Mouse (Mus musculus) G1E-ER4 (cell line): ENCODE data around the gene Senp3. TPM values are rescaled to one million over a fixed set of nuclear protein-coding genes. Genes with fewer than 3 reads are reported as not detected.

ENCODE experiments used
- GATA1 ChIP-seq: IDR thresholded peaks from one replicate; pipeline ENCODE4 v1.8.0; 2012; ENCODE audit warnings: low read length, inconsistent platforms
- polyA plus RNA-seq: library from polyadenylated mRNA; stranded (reverse); fragments of >175 nt; gene quantifications from 2 replicates; pipeline ENCODE4 v1.2.3, GENCODE M21; 2012

Gene Senp3
- polyA plus RNA-seq, 1 experiment: 153 TPM

- no peak for TF ChIP-seq GATA1
These were observed 5.2 kb upstream of the Senp3 start for GRCm38 (mm10) chr11:69687061-69687460.

- TF ChIP-seq GATA1: no peak
These were observed 4.5 kb upstream of the Senp3 start for GRCm38 (mm10) chr11:69686377-69686776.

GRCm38 (mm10) chr11:69685526-69686148 is 3.8 kb upstream of the Senp3 start, which contains the start of gene Tnfsf13:
Gene Tnfsf13, minus strand, starts transcription at chr11:69685784.
- no peak for TF ChIP-seq GATA1

GRCm38 (mm10) chr11:69684936-69685335 is 3.1 kb upstream of the Senp3 start:
- no peak for TF ChIP-seq GATA1

- TF ChIP-seq GATA1: no peak
These were observed 2.4 kb upstream of the Senp3 start for GRCm38 (mm10) chr11:69684128-69684745.

DNA sequence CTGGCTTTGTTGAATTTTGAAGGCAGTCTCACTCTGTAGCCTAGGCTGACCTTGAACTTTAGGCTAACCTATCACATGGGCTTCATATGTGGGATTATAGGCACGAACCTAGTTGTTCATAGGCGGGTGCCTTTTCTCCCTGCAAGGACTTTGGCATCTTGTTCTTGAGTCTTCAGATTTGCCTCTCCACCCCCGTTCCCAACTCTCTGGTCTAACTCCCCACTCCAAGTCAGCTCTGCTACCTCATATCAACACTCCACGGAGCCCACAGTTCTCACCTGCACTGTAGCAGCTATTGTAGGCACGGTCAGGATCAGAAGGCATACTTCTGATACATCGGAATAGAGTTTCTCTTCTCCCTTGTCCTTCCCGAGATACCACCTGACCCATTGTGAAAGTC is 1.7 kb upstream of the Senp3 start:
- TF ChIP-seq GATA1: no peak

DNA sequence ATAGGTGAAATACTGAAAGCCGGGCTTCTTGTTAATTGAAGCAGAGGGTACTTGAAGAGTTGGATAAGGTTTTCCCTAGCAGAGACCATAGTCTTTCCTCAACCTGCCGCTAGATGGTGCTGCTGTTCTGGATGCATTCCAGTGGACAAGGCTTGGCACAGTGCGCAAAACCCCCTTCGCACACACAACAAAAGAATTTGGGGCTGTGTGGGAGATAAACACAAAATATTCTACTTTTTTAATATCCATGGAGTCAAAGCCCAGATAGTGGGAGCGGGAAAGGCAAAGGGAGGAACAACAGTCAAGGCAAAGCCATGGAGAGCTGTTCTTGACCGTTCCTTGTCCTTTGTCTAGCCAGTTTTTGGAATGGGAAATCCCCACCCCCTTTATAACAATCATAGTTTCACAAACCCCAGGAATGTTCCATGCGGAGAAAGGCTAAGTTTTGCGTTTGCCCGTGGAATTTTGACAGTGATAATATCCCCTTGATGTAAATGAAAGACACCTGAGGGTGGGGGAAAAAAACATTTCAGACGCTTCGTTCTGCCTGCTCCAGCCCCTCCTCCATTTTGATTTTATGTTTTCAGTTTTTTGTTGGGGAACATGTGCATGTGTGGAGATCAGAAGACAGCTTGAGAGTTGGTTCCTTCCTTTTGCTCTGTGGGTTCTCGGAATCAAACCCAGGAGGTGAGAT is 1.1 kb upstream of the Senp3 start:
- TF ChIP-seq GATA1: no peak

DNA sequence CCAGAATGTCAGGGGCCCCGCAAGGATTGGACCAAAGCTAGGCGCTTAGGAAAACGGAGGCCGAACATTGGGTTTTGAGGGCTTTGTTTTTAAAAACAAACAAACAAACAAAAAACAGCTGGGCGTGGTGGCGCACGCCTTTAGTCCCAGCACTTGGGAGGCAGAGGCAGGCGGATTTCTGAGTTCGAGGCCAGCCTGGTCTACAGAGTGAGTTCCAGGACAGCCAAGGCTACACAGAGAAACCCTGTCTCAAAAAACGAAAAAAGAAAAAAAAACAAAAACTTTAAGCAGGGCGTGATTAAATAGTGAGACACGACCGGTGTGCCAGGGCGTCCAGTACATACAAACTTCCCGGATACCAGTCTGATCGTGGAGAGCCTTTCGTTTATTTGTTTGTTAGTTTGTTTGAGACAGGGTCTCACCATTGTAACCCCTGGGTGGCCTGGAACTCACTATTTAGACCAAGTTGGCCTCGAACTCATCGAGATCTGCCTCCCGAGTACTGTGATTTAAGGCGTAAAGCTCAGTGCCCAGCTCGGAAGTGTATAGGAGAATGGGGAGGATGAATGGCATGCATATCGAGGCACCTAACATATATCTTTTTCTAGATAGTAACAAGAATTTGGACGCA is 440 bp upstream of the Senp3 start:
- TF ChIP-seq GATA1: no peak

DNA sequence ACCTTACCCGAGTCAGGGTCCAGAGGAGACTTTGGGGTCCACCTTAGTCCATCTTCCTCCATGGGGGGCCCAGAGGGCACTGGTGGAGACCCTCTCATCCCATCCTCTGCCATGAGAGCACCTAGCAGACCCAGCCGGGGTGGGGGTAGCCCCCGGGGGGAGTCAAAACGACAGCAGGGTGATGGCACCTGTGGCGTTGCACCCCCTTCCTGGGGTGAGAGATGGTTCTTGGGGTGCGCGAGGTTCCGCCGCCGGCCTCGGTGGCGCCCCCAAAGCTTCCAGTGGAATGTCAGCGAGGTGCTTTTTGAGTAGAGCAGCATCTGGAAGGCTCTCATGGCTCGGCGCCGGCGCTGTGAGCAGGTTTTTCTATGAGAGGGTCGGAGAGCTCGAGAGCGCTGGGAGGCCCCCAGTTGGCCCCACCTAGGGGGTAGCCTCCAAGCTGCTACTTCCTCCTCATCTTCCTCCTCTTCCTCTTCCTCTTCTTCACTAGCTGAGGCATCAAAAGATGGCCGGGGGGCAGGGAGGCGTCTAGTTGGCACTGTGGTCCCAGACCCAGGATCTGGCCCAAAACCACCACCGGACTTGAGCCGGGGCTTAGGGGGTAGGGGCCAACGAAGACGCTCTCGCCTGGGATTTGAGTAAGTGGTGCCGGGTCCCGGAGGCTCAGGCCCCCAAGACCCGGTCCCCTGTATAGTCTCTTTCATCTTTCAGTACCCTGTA is 1.6 kb downstream of the Senp3 start:
- no peak for TF ChIP-seq GATA1

GRCm38 (mm10) chr11:69679144-69679543 is 2.7 kb downstream of the Senp3 start:
- no peak for TF ChIP-seq GATA1

DNA sequence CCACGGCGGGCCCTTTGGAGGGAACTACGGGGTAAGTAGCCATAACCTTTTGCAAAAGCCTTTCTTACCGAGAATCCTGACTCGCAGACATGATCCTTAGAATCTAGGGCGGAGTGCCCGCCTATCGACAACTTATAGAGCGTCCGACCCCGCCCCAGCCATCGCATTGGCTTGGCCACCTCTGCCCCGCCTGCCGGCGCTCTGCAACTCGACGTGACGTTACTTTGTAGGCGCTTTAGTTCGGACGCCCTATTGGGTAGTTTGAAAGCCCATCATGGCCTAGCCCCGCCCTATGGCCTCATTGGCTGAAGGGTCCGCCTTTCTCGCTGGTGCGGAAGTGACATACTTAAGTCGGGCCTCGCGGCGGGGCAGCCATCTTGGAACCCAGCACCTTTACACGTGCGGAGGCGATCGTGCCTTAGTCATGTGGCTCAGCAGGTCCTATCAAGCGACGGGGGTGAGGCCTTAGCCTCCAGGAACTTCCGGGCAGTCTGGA is 9.6 kb downstream of the Senp3 start, which contains the start of gene Eif4a1:
Gene Eif4a1, minus strand, starts transcription at position 213 of the 496 bp plus-strand sequence.
- TF ChIP-seq GATA1: no peak

DNA sequence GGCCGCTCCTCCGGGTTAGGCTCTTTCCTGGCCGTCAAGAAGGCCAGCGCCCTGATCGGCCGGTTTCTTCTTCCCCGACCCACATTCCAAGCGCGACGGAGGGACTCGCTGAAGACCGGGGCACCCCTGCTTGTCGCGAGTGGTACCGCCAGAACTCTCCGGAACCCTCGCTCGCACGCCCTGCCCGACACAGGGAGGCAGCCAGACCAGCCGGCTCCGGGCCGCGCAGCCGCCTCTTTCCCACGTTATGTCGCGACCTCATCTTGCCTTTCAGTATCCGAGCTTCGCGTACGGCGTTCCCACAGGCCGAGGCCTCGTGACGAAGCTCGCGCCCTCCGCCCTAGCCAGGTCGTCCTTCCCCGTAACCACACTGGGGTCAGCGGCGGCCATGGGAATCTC is 10.2 kb downstream of the Senp3 start:
- no peak for TF ChIP-seq GATA1

DNA sequence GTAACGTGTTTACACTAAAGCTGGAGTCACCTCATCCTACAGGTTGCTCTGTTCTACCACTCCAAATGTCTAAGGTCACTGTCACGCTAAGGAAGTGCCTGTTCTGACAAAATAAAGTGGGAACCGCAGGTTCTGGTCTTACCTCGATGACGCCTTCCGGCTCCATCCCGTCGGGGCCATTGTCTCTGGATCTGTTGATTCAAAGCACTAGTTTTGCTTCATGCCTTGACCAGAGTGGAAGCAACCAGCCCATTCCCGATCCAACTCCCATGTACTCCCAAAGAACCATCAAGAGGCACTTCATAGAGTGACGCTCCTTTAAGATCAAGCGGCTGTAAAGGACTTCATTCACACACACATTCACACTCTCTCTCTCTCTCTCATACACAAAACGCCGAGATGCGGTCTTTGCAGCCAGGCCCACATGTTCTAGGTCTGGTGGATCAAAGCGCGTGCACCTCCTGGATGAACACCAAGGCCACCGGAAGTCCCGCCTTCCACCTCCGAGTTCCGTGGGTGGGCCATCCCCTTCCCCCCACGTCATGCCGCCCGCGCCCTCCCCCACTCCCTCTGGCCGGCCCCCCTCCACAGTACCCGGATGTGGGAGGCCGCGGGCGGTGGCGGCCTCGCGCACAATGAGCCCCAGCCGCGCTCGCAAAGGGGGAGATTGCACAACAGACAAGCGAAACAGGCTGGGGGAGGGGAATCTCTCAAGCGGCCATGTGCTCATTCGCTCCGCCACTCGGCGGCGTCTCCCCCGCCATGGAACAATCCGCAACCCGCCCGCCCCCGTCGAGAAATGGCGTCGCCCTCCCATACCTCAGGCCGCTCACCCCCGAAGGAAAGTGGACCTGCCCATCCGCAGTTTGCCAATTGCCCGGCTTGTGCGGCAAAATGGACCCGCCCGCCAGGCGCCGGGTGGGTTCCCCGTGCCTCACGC is 10.8 kb downstream of the Senp3 start:
- no peak for TF ChIP-seq GATA1

GRCm38 (mm10) chr11:69666665-69667005 is 15.2 kb downstream of the Senp3 start:
- TF ChIP-seq GATA1: no peak
